ENCODE assay signal across 8 mouse cellular contexts in genomic region chrX:20770697-20771381, GRCm38 (mm10). TPM values are rescaled to one million over a fixed set of nuclear protein-coding genes. Genes with fewer than 3 reads are reported as not detected.
DNase-seq lines count a peak whose midpoint lies in the region; ATAC-seq and TF ChIP-seq lines count a peak whose summit lies in the region.

No protein-coding gene starts in this region.

- H3K9me3 ChIP-seq in G1E (replicated peaks) = no peaks in the 10 kb centered on the region

- no peak overlapping the region for H3K4me3 ChIP-seq in G1E (ENCODE audit: low read depth, low read length)

- intact Hi-C loops in heart, postnatal 36 days (cut with DNase I) = loop anchor here (1.0 kb wide), 1 partner anchor 109 kb away; no protein-coding TSS in a partner anchor

- ATAC-seq in G1E (ENCODE audit: extremely low read depth, insufficient number of reproducible peaks, low FRiP score, poor library complexity, severe bottlenecking) = no peak; the same call in 1 of the 2 replicates
- ATAC-seq in erythroid progenitor cell, adult 5-6 weeks (replicated peaks; ENCODE audit: low FRiP score, poor library complexity, severe bottlenecking) = peak; percentile 71; the same call in 1 of the 2 replicates

- TF ChIP-seq CTCF in G1E (IDR thresholded peaks at IDR 0.05; ENCODE audit: low read depth, low read length) = peak; percentile 74

- peaks cover 13% of the 10 kb centered on the region; the same call in 1 of the 2 replicates for H3K4me1 ChIP-seq in G1E (ENCODE audit: insufficient read depth, low read depth, low read length)

- no peaks in the 10 kb centered on the region for H3K27me3 ChIP-seq in G1E (ENCODE audit: insufficient read depth, low read length)

- H3K36me3 ChIP-seq in G1E (replicated peaks) = no peaks in the 10 kb centered on the region

- DNase-seq in G1E (ENCODE audit: low spot score) = peak; percentile 5
- DNase-seq in brain, adult 2 months (ENCODE audit: low read depth, low spot score) = peak; percentile 89
- peak; percentile 85 to 91 for DNase-seq in heart, postnatal 36 days
- DNase-seq in layer of hippocampus, postnatal 14 days (ENCODE audit: low spot score in 2 of 2) = peak; percentile 67 to 76
- DNase-seq in lung, postnatal 14 days = peak; percentile 89
- peak; percentile 89 for DNase-seq in right cerebral cortex, adult 2 months (ENCODE audit: low spot score in 2 of 2)
- peak; percentile 82 for DNase-seq in urinary bladder, postnatal 14 days (ENCODE audit: low spot score)

RNA-seq across cellular contexts. Expression of gene Araf, which starts 26.8 kb away (rescaled TPM):
- total RNA-seq in G1E (2014; fragmentation: Nextera tagmentation) (173 and 189 TPM in 2 replicates), G1E (2017) (44.8 and 58.4 TPM in 2 replicates)
- polyA plus RNA-seq in G1E (2012) = 17.8 and 56.9 TPM in 2 replicates
- 33.5 and 35.7 TPM in 2 replicates for total RNA-seq in erythroid progenitor cell, adult 5-6 weeks (2015; ENCODE audit: low replicate concordance)
- total RNA-seq in erythroid progenitor cell, adult 5-6 weeks (2017; ENCODE audit: low replicate concordance) = 14.0 and 16.5 TPM in 2 replicates
- 10 to 100 TPM; 84.2 to 87.9 TPM for total RNA-seq in heart, postnatal 36 days (2021)
- 100 to 1,000 TPM; 195 to 200 TPM for total RNA-seq in layer of hippocampus, postnatal 14 days (2021)

Comparison
In these comparisons a context has a peak if more than half of its experiments do, and no peak if none do; other contexts are left out.
1. DNase-seq: peak in every context shown above with its lines; median percentile 89 in brain, adult 2 months; 89 in lung, postnatal 14 days; 89 in right cerebral cortex, adult 2 months; 88 in heart, postnatal 36 days; 82 in urinary bladder, postnatal 14 days; 72 in layer of hippocampus, postnatal 14 days; 5 in G1E.